ENCODE assay signal across 1 mouse cellular context in the genomic region with DNA sequence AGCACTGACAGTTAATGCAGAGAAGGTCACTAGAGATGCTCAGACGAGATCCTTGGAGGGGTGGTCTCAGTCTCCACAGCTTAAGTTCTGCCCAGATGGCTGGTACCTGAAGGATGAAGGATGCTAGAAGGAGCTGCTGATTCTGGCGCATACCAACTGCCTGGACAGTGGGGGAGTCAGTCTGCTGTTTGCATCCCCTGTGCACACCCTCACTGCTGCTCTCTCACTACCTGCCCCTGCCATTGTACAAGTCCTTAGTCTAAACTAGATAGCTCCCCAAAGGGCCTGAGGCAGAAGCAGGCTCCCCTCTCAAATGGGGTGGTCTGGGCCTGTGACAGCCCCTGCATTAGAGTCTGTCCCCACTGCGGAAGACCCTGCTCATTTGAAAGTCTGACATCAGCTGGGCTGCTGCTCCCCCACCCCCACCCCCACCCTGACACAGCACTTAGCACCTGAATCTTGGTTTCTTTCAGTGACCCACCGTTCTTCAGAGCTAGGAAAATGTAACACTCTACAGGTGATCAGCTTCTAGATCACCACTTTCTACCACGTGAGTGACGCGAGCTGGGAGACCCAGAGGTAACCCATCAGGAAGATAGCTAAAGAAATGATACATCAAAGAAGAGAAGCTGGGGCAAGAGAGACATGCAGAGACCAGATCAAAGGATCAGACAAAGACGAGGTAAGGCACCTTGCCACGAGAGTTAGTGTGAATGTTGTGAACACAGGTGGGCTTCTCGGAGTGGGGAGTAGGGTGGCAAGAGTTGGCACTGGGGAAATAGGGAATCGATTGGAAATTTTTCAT.
TF ChIP-seq lines count a peak whose summit lies in the region.

A gene (minus strand): TSS at position 92 of the 805 bp plus-strand sequence.

TF ChIP-seq in MEL, 35 proteins besides CTCF, POLR2A, EP300 and RAD21 (continued from another document):
- no peak for TF ChIP-seq KAT2A (conservative IDR thresholded peaks at IDR 0.05; ENCODE audit: low read depth, low read length)
- no peak for TF ChIP-seq MEF2A (IDR thresholded peaks at IDR 0.05; ENCODE audit: extremely low read depth, insufficient replicate concordance, low read depth, low read length, poor library complexity, severe bottlenecking)
- TF ChIP-seq CHD1 (IDR thresholded peaks at IDR 0.05; ENCODE audit: low read depth, low read length): no peak
- TF ChIP-seq E2F4 (IDR thresholded peaks at IDR 0.05; ENCODE audit: borderline replicate concordance, low read depth, low read length): no peak
- no peak for TF ChIP-seq JUND (IDR thresholded peaks at IDR 0.05; ENCODE audit: low read depth, low read length)
- no peak for TF ChIP-seq MAZ (IDR thresholded peaks at IDR 0.05; ENCODE audit: low read depth, low read length)
- TF ChIP-seq NELFE (IDR thresholded peaks at IDR 0.05; ENCODE audit: low read depth, low read length): no peak
- no peak for TF ChIP-seq POLR2AphosphoS5 (IDR thresholded peaks at IDR 0.05; ENCODE audit: borderline replicate concordance, low read depth, low read length)
- TF ChIP-seq MYB (IDR thresholded peaks at IDR 0.05; ENCODE audit: low read depth, low read length): no peak
- no peak for TF ChIP-seq TBP (IDR thresholded peaks at IDR 0.05; ENCODE audit: low read depth, low read length)
- no peak for TF ChIP-seq HCFC1 (IDR thresholded peaks at IDR 0.05; ENCODE audit: low read depth, low read length)
- no peak for TF ChIP-seq USF2 (IDR thresholded peaks at IDR 0.05; ENCODE audit: borderline replicate concordance in 1 of 2, insufficient read depth in 1 of 2, low read depth in 1 of 2, low read length in 2 of 2)
- TF ChIP-seq ZNF384 (IDR thresholded peaks at IDR 0.05; ENCODE audit: low read depth, low read length): no peak
